Mouse (Mus musculus) fat pad, adult 2 months (tissue): ENCODE results near the gene Pdha1.
A peak's percentile ranks its signal among the peaks of the same experiment; 100 is the strongest.

Source experiments
- DNase-seq: peaks from one replicate; pipeline ENCODE4 v3.0.0-alpha.2; 2011; ENCODE audit warnings: low read depth, low spot score; ENCODE audit errors: extremely low read depth

Gene Pdha1

GRCm38 (mm10) chrX:160137861-160138717 lies at the start of gene Pdha1:
Pdha1 (minus strand) TSS chrX:160138413.
- DNase-seq, result no peak

GRCm38 (mm10) chrX:160179032-160179431 lies 40.8 kb upstream of the Pdha1 start:
- no peak for DNase-seq

GRCm38 (mm10) chrX:160170150-160170549 lies 31.9 kb upstream of the Pdha1 start:
- no peak for DNase-seq

GRCm38 (mm10) chrX:160166246-160166985 lies 28.2 kb upstream of the Pdha1 start:
- DNase-seq, result no peak

- no peak for DNase-seq
These were observed 26.0 kb upstream of the Pdha1 start for GRCm38 (mm10) chrX:160164259-160164658.

GRCm38 (mm10) chrX:160153147-160153815 lies 15.1 kb upstream of the Pdha1 start:
- no peak for DNase-seq

GRCm38 (mm10) chrX:160148859-160149258 lies 10.6 kb upstream of the Pdha1 start:
- DNase-seq, result no peak

- peak; percentile 75 for DNase-seq
These were observed 9.2 kb upstream of the Pdha1 start for GRCm38 (mm10) chrX:160147406-160147805.

GRCm38 (mm10) chrX:160146806-160147205 lies 8.6 kb upstream of the Pdha1 start:
- no peak for DNase-seq

- DNase-seq, result peak; percentile 50
These were observed 894 bp downstream of the Pdha1 start for GRCm38 (mm10) chrX:160137177-160137860.

- no peak for DNase-seq
These were observed 2.1 kb downstream of the Pdha1 start for GRCm38 (mm10) chrX:160136153-160136552.

- DNase-seq, result no peak
These were observed 2.5 kb downstream of the Pdha1 start for GRCm38 (mm10) chrX:160135719-160136118.

- DNase-seq, result no peak
These were observed 3.9 kb downstream of the Pdha1 start for GRCm38 (mm10) chrX:160134136-160134843.

- no peak for DNase-seq
These were observed 21.6 kb downstream of the Pdha1 start for GRCm38 (mm10) chrX:160116658-160117057.

GRCm38 (mm10) chrX:160116074-160116473 lies 22.1 kb downstream of the Pdha1 start:
- DNase-seq, result no peak

- no peak for DNase-seq
These were observed 24.4 kb downstream of the Pdha1 start for GRCm38 (mm10) chrX:160113777-160114176.

GRCm38 (mm10) chrX:160107817-160108216 lies 30.4 kb downstream of the Pdha1 start:
- DNase-seq, result no peak

- DNase-seq, result no peak
These were observed 46.2 kb downstream of the Pdha1 start for GRCm38 (mm10) chrX:160091973-160092372.
